Mouse (Mus musculus) left cerebral cortex, adult 18-20 months (tissue): ENCODE results near the gene AC124108.1. TPM values are rescaled to one million over a fixed set of nuclear protein-coding genes. Genes with fewer than 3 reads are reported as not detected.

Experiments
- DNase-seq, 2 experiments: peaks; one replicate each; pipeline ENCODE4 v3.0.0; 2021 to 2022; ENCODE audit warnings: low spot score in 2 of 2, mixed read lengths in 1 of 2
- total RNA-seq, 2 experiments: library from RNA; stranded (reverse); gene quantifications; 2 replicates each; pipeline ENCODE4 v1.2.3; 2021

The AC124108.1 gene
- total RNA-seq, 2 experiments from 2014 or later: 3.4 to 5.2 TPM

- DNase-seq: peak; percentile 62 to 76
These were observed 9.6 kb downstream of the AC124108.1 start for GRCm38 (mm10) chr1:132200562-132201510.

- no peak for DNase-seq
These were observed 10.2 kb downstream of the AC124108.1 start for GRCm38 (mm10) chr1:132201511-132201860.

- DNase-seq: no peak
These were observed 10.7 kb downstream of the AC124108.1 start for GRCm38 (mm10) chr1:132201936-132202335.

GRCm38 (mm10) chr1:132202771-132203170 lies 11.5 kb downstream of the AC124108.1 start:
- DNase-seq: peak; percentile 58 to 65

- DNase-seq: no peak
These were observed 14.7 kb downstream of the AC124108.1 start for GRCm38 (mm10) chr1:132205958-132206357.

- no peak for DNase-seq
These were observed 15.6 kb downstream of the AC124108.1 start for GRCm38 (mm10) chr1:132206828-132207227.

GRCm38 (mm10) chr1:132208154-132208553 lies 16.9 kb downstream of the AC124108.1 start:
- DNase-seq: peak; percentile 58 to 70

- no peak for DNase-seq
These were observed 18.1 kb downstream of the AC124108.1 start for GRCm38 (mm10) chr1:132209400-132209799.

GRCm38 (mm10) chr1:132210922-132211321 lies 19.7 kb downstream of the AC124108.1 start:
- DNase-seq: peak in 1 of 2 experiments; percentile 53

GRCm38 (mm10) chr1:132211672-132212071 lies 20.4 kb downstream of the AC124108.1 start:
- DNase-seq: no peak

GRCm38 (mm10) chr1:132212218-132212617 lies 21.0 kb downstream of the AC124108.1 start:
- DNase-seq: peak; percentile 84 to 91

- no peak for DNase-seq
These were observed 21.8 kb downstream of the AC124108.1 start for GRCm38 (mm10) chr1:132213076-132213475.

- DNase-seq: no peak
These were observed 25.0 kb downstream of the AC124108.1 start for GRCm38 (mm10) chr1:132216276-132216675.

- DNase-seq: no peak
These were observed 30.4 kb downstream of the AC124108.1 start for GRCm38 (mm10) chr1:132221627-132222026.

- DNase-seq: no peak
These were observed 30.9 kb downstream of the AC124108.1 start for GRCm38 (mm10) chr1:132222166-132222565.

GRCm38 (mm10) chr1:132226297-132227080 lies 35.2 kb downstream of the AC124108.1 start:
- no peak for DNase-seq

- DNase-seq: no peak
These were observed 38.4 kb downstream of the AC124108.1 start, which contains the start of gene Gm10188 for GRCm38 (mm10) chr1:132229667-132230066. TSS of gene Gm10188 (minus strand) at chr1:132229767.

- DNase-seq: no peak
These were observed 40.4 kb downstream of the AC124108.1 start for GRCm38 (mm10) chr1:132231470-132232274.

- DNase-seq: no peak
These were observed 42.3 kb downstream of the AC124108.1 start for GRCm38 (mm10) chr1:132233566-132233965.

- DNase-seq: no peak
These were observed 43.6 kb downstream of the AC124108.1 start for GRCm38 (mm10) chr1:132234757-132235273.
